Mouse (Mus musculus): ENCODE results near the gene Dnajc7.

Dnajc7 gene

GRCm38 (mm10) chr11:100571202-100571567 lies 48.8 kb downstream of the Dnajc7 start:
- H3K4me1 ChIP-seq (replicated peaks; ENCODE audit: low read depth, low read length), result peaks cover 41% of the 10 kb centered on the region
- TF ChIP-seq NANOG (IDR thresholded peaks at IDR 0.05; ENCODE audit: borderline replicate concordance, low read length) (no peak), CTCF (conservative IDR thresholded peaks at IDR 0.05; ENCODE audit: low read length) (no peak), POU5F1 (IDR thresholded peaks at IDR 0.05; ENCODE audit: borderline replicate concordance, low read length) (no peak)
- peaks cover 6% of the 10 kb centered on the region; the same call in 1 of the 2 replicates for H3K36me3 ChIP-seq (ENCODE audit: insufficient read depth, low read length)
- no peak overlapping the region for H3K4me3 ChIP-seq (replicated peaks; ENCODE audit: low read length)
- H3K27me3 ChIP-seq (ENCODE audit: insufficient read depth, low read length), result 0 out of 2 replicates have a peak, but pooled peaks cover 7% of the 10 kb centered on the region
- H3K9me3 ChIP-seq (ENCODE audit: low read length), result peaks cover 22% of the 10 kb centered on the region

GRCm38 (mm10) chr11:100570430-100571201 lies 49.4 kb downstream of the Dnajc7 start:
- H3K36me3 ChIP-seq (ENCODE audit: insufficient read depth, low read length), result peaks cover 6% of the 10 kb centered on the region; the same call in 1 of the 2 replicates
- peaks cover 22% of the 10 kb centered on the region for H3K9me3 ChIP-seq (ENCODE audit: low read length)
- peaks cover 36% of the 10 kb centered on the region for H3K4me1 ChIP-seq (replicated peaks; ENCODE audit: low read depth, low read length)
- TF ChIP-seq POU5F1 (IDR thresholded peaks at IDR 0.05; ENCODE audit: borderline replicate concordance, low read length), result no peak
- peak; percentile 66 for TF ChIP-seq CTCF (conservative IDR thresholded peaks at IDR 0.05; ENCODE audit: low read length)
- 0 out of 2 replicates have a peak, but pooled peaks cover under 1% of the 10 kb centered on the region for H3K27me3 ChIP-seq (ENCODE audit: insufficient read depth, low read length)
- no peak overlapping the region for H3K4me3 ChIP-seq (replicated peaks; ENCODE audit: low read length)

- no peaks in the 10 kb centered on the region for H3K27me3 ChIP-seq (ENCODE audit: insufficient read depth, low read length)
- peaks cover 6% of the 10 kb centered on the region; the same call in 1 of the 2 replicates for H3K36me3 ChIP-seq (ENCODE audit: insufficient read depth, low read length)
- H3K4me1 ChIP-seq (replicated peaks; ENCODE audit: low read depth, low read length), result peaks cover 33% of the 10 kb centered on the region
- no peak overlapping the region for H3K4me3 ChIP-seq (replicated peaks; ENCODE audit: low read length)
- H3K9me3 ChIP-seq (ENCODE audit: low read length), result peaks cover 22% of the 10 kb centered on the region
- TF ChIP-seq CTCF (conservative IDR thresholded peaks at IDR 0.05; ENCODE audit: low read length) (no peak), POU5F1 (IDR thresholded peaks at IDR 0.05; ENCODE audit: borderline replicate concordance, low read length) (no peak), NANOG (IDR thresholded peaks at IDR 0.05; ENCODE audit: borderline replicate concordance, low read length) (no peak)
These were observed 50.2 kb downstream of the Dnajc7 start for GRCm38 (mm10) chr11:100569789-100570188.

- Histone ChIP-seq H3K4me3 (replicated peaks; ENCODE audit: low read length) (no peak overlapping the region), H3K4me1 (replicated peaks; ENCODE audit: low read depth, low read length) (peaks cover 37% of the 10 kb centered on the region), H3K36me3 (ENCODE audit: insufficient read depth, low read length) (peaks cover 6% of the 10 kb centered on the region; the same call in 1 of the 2 replicates), H3K9me3 (ENCODE audit: low read length) (peaks cover 22% of the 10 kb centered on the region), H3K27me3 (ENCODE audit: insufficient read depth, low read length) (no peaks in the 10 kb centered on the region)
- TF ChIP-seq POU5F1 (IDR thresholded peaks at IDR 0.05; ENCODE audit: borderline replicate concordance, low read length) (no peak), NANOG (IDR thresholded peaks at IDR 0.05; ENCODE audit: borderline replicate concordance, low read length) (no peak), CTCF (conservative IDR thresholded peaks at IDR 0.05; ENCODE audit: low read length) (no peak)
These were observed 51.3 kb downstream of the Dnajc7 start for GRCm38 (mm10) chr11:100568692-100569091.

GRCm38 (mm10) chr11:100567815-100568245 lies 52.1 kb downstream of the Dnajc7 start:
- TF ChIP-seq NANOG (IDR thresholded peaks at IDR 0.05; ENCODE audit: borderline replicate concordance, low read length) (no peak), CTCF (conservative IDR thresholded peaks at IDR 0.05; ENCODE audit: low read length) (no peak), POU5F1 (IDR thresholded peaks at IDR 0.05; ENCODE audit: borderline replicate concordance, low read length) (no peak)
- peaks cover 46% of the 10 kb centered on the region for H3K4me1 ChIP-seq (replicated peaks; ENCODE audit: low read depth, low read length)
- peaks cover 6% of the 10 kb centered on the region; the same call in 1 of the 2 replicates for H3K36me3 ChIP-seq (ENCODE audit: insufficient read depth, low read length)
- no peaks in the 10 kb centered on the region for H3K27me3 ChIP-seq (ENCODE audit: insufficient read depth, low read length)
- H3K9me3 ChIP-seq (ENCODE audit: low read length), result peaks cover 22% of the 10 kb centered on the region
- H3K4me3 ChIP-seq (replicated peaks; ENCODE audit: low read length), result no peak overlapping the region

- no peak for TF ChIP-seq CTCF (conservative IDR thresholded peaks at IDR 0.05; ENCODE audit: low read length)
- TF ChIP-seq NANOG (IDR thresholded peaks at IDR 0.05; ENCODE audit: borderline replicate concordance, low read length), result no peak
- no peak for TF ChIP-seq POU5F1 (IDR thresholded peaks at IDR 0.05; ENCODE audit: borderline replicate concordance, low read length)
- H3K36me3 ChIP-seq (ENCODE audit: insufficient read depth, low read length), result peaks cover 6% of the 10 kb centered on the region; the same call in 1 of the 2 replicates
- no peaks in the 10 kb centered on the region for H3K27me3 ChIP-seq (ENCODE audit: insufficient read depth, low read length)
- H3K4me3 ChIP-seq (replicated peaks; ENCODE audit: low read length), result no peak overlapping the region
- H3K4me1 ChIP-seq (replicated peaks; ENCODE audit: low read depth, low read length), result peaks cover 52% of the 10 kb centered on the region
- H3K9me3 ChIP-seq (ENCODE audit: low read length), result peaks cover 21% of the 10 kb centered on the region
These were observed 52.7 kb downstream of the Dnajc7 start for GRCm38 (mm10) chr11:100567229-100567628.

- Histone ChIP-seq H3K27me3 (ENCODE audit: insufficient read depth, low read length) (no peaks in the 10 kb centered on the region), H3K9me3 (ENCODE audit: low read length) (no peaks in the 10 kb centered on the region), H3K4me3 (replicated peaks; ENCODE audit: low read length) (no peak overlapping the region), H3K36me3 (ENCODE audit: insufficient read depth, low read length) (no peaks in the 10 kb centered on the region), H3K4me1 (replicated peaks; ENCODE audit: low read depth, low read length) (peaks cover 74% of the 10 kb centered on the region)
- TF ChIP-seq POU5F1 (IDR thresholded peaks at IDR 0.05; ENCODE audit: borderline replicate concordance, low read length), result no peak
- TF ChIP-seq NANOG (IDR thresholded peaks at IDR 0.05; ENCODE audit: borderline replicate concordance, low read length), result no peak
- no peak for TF ChIP-seq CTCF (conservative IDR thresholded peaks at IDR 0.05; ENCODE audit: low read length)
These were observed 55.3 kb downstream of the Dnajc7 start for GRCm38 (mm10) chr11:100564703-100565102.

GRCm38 (mm10) chr11:100564297-100564696 lies 55.7 kb downstream of the Dnajc7 start:
- Histone ChIP-seq H3K9me3 (ENCODE audit: low read length) (no peaks in the 10 kb centered on the region), H3K4me3 (replicated peaks; ENCODE audit: low read length) (peak overlapping the region; percentile 54), H3K4me1 (replicated peaks; ENCODE audit: low read depth, low read length) (peaks cover 74% of the 10 kb centered on the region), H3K27me3 (ENCODE audit: insufficient read depth, low read length) (no peaks in the 10 kb centered on the region), H3K36me3 (ENCODE audit: insufficient read depth, low read length) (no peaks in the 10 kb centered on the region)
- TF ChIP-seq NANOG (IDR thresholded peaks at IDR 0.05; ENCODE audit: borderline replicate concordance, low read length) (no peak), CTCF (conservative IDR thresholded peaks at IDR 0.05; ENCODE audit: low read length) (no peak), POU5F1 (IDR thresholded peaks at IDR 0.05; ENCODE audit: borderline replicate concordance, low read length) (no peak)

Measured in E14TG2a.4 (cell line).